Mouse (Mus musculus) macrophage (primary cell): ENCODE data around the gene Trmo. TPM values are rescaled to one million over a fixed set of nuclear protein-coding genes. Genes with fewer than 3 reads are reported as not detected.

Experiments
- H3K27ac ChIP-seq: fragments of 350-480 bp; formaldehyde crosslinking; 2 replicates; pipeline ENCODE4 v1.9.0; 2021
- H3K36me3 ChIP-seq: fragments of 350-480 bp; formaldehyde crosslinking; 2 replicates; pipeline ENCODE4 v1.9.0; 2021; ENCODE audit errors: inconsistent target
- H3K4me3 ChIP-seq: fragments of 350-480 bp; formaldehyde crosslinking; 2 replicates; pipeline ENCODE4 v1.9.0; 2021; ENCODE audit errors: inconsistent target
- H3K79me2 ChIP-seq: fragments of 350-480 bp; formaldehyde crosslinking; 2 replicates; pipeline ENCODE4 v1.9.0; 2021; ENCODE audit errors: inconsistent target
- WGBS: methylation state at CpG from one replicate; pipeline ENCODE4 v1.1.7; 2026; ENCODE audit warnings: inconsistent platforms; ENCODE audit not compliant: missing documents; 5-methylcytosine and 5-hydroxymethylcytosine counted together
- polyA plus RNA-seq: library from polyadenylated mRNA; stranded (reverse); fragments of 250-400 nt; gene quantifications from 3 replicates; pipeline ENCODE4 v1.2.4, GENCODE M21; 2018; ENCODE audit warnings: inconsistent platforms

Gene Trmo
- polyA plus RNA-seq, 1 experiment from 2014 or later: 3.9 TPM

DNA sequence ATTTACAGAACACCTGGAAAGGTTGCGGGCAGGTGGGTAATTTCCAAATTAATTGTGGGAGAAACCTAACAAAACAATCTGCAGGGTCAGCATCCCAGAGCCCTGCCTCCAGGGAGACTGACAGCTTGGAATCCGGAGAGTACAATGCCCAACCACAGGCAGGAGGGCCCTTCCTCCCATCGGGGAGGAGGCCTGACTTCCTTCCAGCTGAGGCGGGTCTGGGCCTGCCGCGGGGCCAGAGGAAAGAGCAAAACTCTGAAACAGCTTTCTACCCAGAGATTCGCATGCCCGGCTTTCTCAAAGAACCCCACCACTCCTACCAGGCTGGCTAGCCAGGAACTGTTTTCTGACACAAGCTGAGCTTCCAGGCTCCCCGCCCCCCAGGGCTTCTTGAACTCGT lies 36.2 kb downstream of the Trmo start:
- WGBS: 29% methylated on average over 10 of the region's 10 CpGs
- Histone ChIP-seq H3K79me2 (no peaks in the 10 kb centered on the region), H3K4me3 (no peak overlapping the region), H3K36me3 (no peaks in the 10 kb centered on the region), H3K27ac (no peak overlapping the region)

DNA sequence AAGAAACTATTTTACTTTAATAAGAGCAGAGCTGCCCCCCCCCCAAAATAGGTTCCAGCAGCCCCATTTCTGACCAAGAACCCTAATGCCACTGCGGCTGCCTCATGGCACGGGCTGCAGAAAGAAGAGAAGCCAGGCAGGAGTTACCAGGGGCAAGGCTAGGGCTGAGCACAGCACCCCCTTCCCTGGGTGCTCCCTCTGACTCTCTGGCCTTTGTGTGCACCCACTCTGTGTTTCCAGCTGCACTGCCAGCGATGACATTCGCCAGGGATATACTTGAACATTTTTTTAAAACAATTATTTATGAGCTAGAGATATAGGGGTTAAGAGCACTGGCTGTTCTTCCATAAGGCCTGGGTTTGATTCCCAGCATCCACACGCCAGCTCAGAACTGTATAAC lies 39.7 kb downstream of the Trmo start:
- no peaks in the 10 kb centered on the region for H3K36me3 ChIP-seq
- WGBS: 92% methylated on average over 5 of the region's 5 CpGs
- no peak overlapping the region for H3K27ac ChIP-seq
- no peaks in the 10 kb centered on the region for H3K79me2 ChIP-seq
- no peak overlapping the region for H3K4me3 ChIP-seq

GRCm38 (mm10) chr4:46348897-46349296 lies 40.3 kb downstream of the Trmo start:
- Histone ChIP-seq H3K27ac (no peak overlapping the region), H3K36me3 (no peaks in the 10 kb centered on the region), H3K4me3 (no peak overlapping the region), H3K79me2 (no peaks in the 10 kb centered on the region)
- WGBS: 56% methylated on average over 9 of the region's 9 CpGs

GRCm38 (mm10) chr4:46347580-46348515 lies 41.4 kb downstream of the Trmo start:
- no peaks in the 10 kb centered on the region for H3K79me2 ChIP-seq
- WGBS: 8% methylated on average over 38 of the region's 41 CpGs
- no peaks in the 10 kb centered on the region for H3K36me3 ChIP-seq
- H3K4me3 ChIP-seq: no peak overlapping the region
- H3K27ac ChIP-seq: no peak overlapping the region

DNA sequence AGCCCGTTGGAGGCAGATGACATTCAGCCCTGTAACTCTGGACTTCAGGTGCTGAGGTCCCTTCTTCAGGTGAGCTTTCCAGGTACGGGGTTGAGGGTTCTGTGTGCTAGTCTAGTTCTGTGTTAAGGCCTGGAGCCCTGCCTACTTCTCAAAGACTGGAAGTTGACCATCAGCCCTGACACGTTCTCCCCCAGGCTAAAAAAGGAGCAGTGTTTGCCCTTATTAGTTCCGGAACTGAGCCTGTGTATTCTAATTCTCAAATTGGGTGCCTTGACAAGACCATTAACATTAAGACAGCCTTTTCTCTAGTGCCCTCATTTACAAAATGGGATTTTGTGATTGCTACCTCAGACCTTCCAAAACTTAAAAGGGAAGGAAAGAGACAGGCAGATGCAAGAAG lies 42.1 kb downstream of the Trmo start:
- 12% methylated on average over 4 of the region's 4 CpGs for WGBS
- H3K36me3 ChIP-seq: no peaks in the 10 kb centered on the region
- H3K79me2 ChIP-seq: no peaks in the 10 kb centered on the region
- no peak overlapping the region for H3K4me3 ChIP-seq
- H3K27ac ChIP-seq: no peak overlapping the region

GRCm38 (mm10) chr4:46346221-46346620 lies 43.0 kb downstream of the Trmo start:
- Histone ChIP-seq H3K36me3 (no peaks in the 10 kb centered on the region), H3K79me2 (no peaks in the 10 kb centered on the region), H3K27ac (no peak overlapping the region), H3K4me3 (no peak overlapping the region)
- WGBS: 21% methylated on average over 6 of the region's 6 CpGs

DNA sequence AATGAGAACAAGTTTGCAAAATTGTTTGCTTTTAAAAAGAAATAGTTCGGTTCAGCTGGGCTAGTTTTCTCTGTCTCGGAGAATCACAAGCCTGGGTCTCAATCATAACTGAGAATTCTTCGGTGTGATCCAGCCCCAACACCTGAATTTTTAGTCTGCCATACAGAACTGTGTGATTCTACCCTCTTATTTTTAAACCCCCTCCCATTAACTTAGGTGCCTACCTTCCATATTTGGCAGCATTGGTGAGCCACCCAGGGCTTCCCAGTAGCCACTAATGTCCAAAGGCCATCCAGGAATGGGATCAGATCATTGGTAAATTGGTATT lies 43.5 kb downstream of the Trmo start:
- no peaks in the 10 kb centered on the region for H3K36me3 ChIP-seq
- whole genome bisulfite sequencing: 34% methylated on average over 3 of the region's 3 CpGs
- H3K27ac ChIP-seq: no peak overlapping the region
- H3K4me3 ChIP-seq: no peak overlapping the region
- no peaks in the 10 kb centered on the region for H3K79me2 ChIP-seq

- no peak overlapping the region for H3K27ac ChIP-seq
- H3K79me2 ChIP-seq: no peaks in the 10 kb centered on the region
- no peaks in the 10 kb centered on the region for H3K36me3 ChIP-seq
- WGBS: 14% methylated on average over 67 of the region's 67 CpGs
- no peak overlapping the region for H3K4me3 ChIP-seq
These were observed 44.0 kb downstream of the Trmo start for GRCm38 (mm10) chr4:46345056-46345772.

GRCm38 (mm10) chr4:46344288-46344687 lies 44.9 kb downstream of the Trmo start:
- 1% methylated on average over 49 of the region's 51 CpGs for WGBS
- no peaks in the 10 kb centered on the region for H3K36me3 ChIP-seq
- H3K27ac ChIP-seq: no peak overlapping the region
- H3K79me2 ChIP-seq: no peaks in the 10 kb centered on the region
- H3K4me3 ChIP-seq: no peak overlapping the region

DNA sequence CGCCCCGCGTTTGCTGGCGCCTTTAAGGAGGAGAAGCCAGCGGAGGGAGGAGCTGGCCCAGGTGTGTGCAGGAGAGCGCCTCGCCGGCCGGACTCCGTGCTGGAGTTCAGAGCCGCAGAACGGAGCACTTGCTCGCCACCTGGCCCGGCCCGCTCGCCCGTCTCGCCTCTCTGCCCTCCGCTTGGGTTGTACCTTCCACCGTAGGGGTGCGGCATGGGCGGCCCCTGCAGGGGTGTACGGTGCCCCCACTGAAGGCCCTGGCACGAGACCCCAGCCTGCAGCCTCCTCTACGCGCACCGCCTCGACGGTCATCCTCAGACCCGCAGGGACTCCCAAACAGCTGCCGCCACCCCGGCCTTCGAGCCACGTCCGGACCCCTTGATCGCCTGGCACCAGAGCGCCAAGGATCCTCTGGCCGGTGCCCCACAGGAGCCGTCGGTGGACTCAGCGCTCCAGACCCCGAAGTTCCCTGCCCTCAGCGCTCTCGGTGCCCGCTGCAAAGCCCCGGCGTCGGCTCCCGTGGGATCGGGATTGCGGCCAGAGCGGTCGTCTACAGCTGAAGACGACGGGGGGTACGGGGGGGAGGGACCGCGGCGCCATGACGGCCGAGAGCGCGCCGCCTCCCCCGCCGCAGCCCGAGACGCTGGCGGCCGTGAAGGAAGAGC lies 45.5 kb downstream of the Trmo start, which contains the start of gene Foxe1:
TSS of gene Foxe1 (plus strand) at position 14 of the 665 bp plus-strand sequence.
- Histone ChIP-seq H3K27ac (no peak within 1 kb of the TSS), H3K79me2 (no peaks in the 10 kb centered on the region), H3K4me3 (no peak within 1 kb of the TSS), H3K36me3 (no peaks in the 10 kb centered on the region)
- 12% methylated on average over 69 of the region's 70 CpGs for WGBS

DNA sequence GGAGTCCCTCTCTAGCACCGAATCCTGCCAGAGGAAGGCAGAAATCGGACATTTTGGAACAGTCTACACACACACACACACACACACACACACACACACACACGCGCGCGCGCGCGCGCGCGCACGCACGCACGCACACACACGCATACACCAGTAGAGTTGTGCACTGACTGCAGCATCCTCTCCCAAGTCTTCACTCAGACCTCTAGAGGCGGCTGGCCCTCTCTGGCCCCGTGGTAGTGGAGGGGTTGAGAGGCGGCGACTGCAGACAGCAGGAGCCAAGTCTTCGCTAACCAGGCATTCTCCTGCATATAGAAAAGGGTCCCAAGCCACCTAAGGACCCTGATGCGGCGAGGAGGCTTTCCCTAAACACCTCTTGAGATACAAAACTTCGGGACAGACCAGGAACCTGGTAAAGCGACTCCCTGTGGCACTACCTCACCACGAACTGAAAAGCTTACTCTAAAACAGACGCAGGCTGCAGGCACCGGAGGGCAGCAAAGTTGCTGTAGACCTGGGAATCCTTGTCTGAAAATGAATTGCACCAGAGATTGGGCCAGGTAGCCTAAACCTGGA lies 46.4 kb downstream of the Trmo start:
- no peak overlapping the region for H3K4me3 ChIP-seq
- WGBS: 4% methylated on average over 13 of the region's 28 CpGs

DNA sequence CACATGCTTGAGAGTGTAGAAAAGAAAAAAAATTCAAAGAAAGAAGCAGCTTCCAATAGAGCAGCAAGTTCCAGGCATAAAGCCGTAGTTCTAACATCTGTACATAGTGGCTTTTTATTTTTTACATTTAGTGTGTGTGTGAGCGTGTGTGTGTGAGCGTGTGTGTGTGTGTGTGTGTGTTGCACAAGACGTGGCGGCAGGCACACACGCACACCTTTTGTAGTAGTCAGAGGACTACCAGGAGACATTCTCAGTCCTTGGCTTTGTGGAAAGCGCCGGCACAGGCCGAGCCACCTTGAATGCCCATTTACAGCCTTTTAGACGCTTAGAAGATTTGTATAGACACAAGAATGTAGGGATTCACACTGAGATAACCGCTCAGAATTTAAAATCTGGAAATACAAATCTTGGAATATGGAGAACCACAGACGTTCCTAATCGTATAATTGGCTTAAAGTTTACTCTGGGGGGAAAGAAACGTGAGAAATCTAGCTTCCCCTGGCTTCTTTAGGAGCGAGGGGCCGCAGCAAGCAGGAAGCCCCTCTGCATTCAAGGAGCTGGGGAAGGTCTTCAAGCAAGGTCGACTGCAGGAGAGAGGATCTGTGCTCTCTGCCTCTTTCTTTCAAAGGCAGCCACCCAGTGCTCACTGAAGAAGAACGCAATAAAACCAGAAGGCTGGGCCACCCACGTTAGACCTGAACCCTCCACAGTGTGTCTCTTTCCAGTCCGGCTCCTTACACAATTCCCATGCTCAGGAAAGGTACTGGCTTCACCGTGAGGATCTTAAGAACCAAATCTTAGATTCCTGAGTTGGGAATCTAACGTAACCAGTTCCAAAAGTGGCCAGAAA lies 47.2 kb downstream of the Trmo start:
- Histone ChIP-seq H3K27ac (no peak overlapping the region), H3K4me3 (no peak overlapping the region), H3K36me3 (no peaks in the 10 kb centered on the region), H3K79me2 (no peaks in the 10 kb centered on the region)
- 30% methylated on average over 22 of the region's 22 CpGs for WGBS

More for the DNA sequence above, 46.4 kb downstream of the Trmo start:
- no peak overlapping the region for H3K27ac ChIP-seq
- H3K79me2 ChIP-seq: no peaks in the 10 kb centered on the region
- no peaks in the 10 kb centered on the region for H3K36me3 ChIP-seq

DNA sequence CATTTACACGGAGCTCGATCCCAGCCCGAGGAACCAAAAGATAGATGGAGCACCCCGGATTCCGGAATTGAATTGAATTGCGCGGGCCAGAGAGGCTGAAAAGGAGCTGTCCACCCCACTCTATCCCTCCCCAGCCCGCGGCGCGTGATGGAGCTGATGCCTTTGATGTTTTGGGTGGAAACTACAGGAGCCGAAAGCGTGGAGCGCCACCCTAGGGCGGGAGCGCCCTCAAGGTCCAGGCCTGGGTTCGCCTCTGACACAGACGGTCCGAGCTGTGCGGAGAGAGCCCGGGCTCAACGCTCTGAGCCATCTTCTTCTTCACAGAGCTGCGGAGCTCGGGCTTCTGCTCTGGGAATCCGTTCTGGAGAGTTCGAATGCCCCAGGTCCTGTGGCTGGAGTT lies 49.7 kb downstream of the Trmo start:
- WGBS: 7% methylated on average over 26 of the region's 26 CpGs
- Histone ChIP-seq H3K79me2 (no peaks in the 10 kb centered on the region), H3K4me3 (no peak overlapping the region), H3K27ac (no peak overlapping the region), H3K36me3 (no peaks in the 10 kb centered on the region)

GRCm38 (mm10) chr4:46339026-46339425 lies 50.2 kb downstream of the Trmo start:
- H3K27ac ChIP-seq: no peak overlapping the region
- H3K4me3 ChIP-seq: no peak overlapping the region
- H3K79me2 ChIP-seq: no peaks in the 10 kb centered on the region
- WGBS: 29% methylated on average over 10 of the region's 10 CpGs
- no peaks in the 10 kb centered on the region for H3K36me3 ChIP-seq
